Mouse (Mus musculus) CD4-positive, CD25-positive, alpha-beta regulatory T cell, adult 2 months (primary cell): ENCODE results near the gene Dhdds.

ENCODE experiments used
- DNase-seq: peaks from one replicate; pipeline ENCODE4 v3.0.0-alpha.2; 2012; ENCODE audit warnings: low read depth, low spot score

The Dhdds gene

GRCm38 (mm10) chr4:133956358-133956757, 44.4 kb downstream of the Dhdds start:
- DNase-seq, result no peak

GRCm38 (mm10) chr4:133946736-133947135, 54.0 kb downstream of the Dhdds start:
- DNase-seq, result no peak

- no peak for DNase-seq
Measured at GRCm38 (mm10) chr4:133943791-133944190, 56.9 kb downstream of the Dhdds start.

- no peak for DNase-seq
Measured at GRCm38 (mm10) chr4:133942679-133943078, 58.0 kb downstream of the Dhdds start.

GRCm38 (mm10) chr4:133941576-133941975, 59.1 kb downstream of the Dhdds start:
- DNase-seq, result no peak

GRCm38 (mm10) chr4:133940386-133941260, 60.1 kb downstream of the Dhdds start:
- DNase-seq, result no peak

- DNase-seq, result no peak
Measured at GRCm38 (mm10) chr4:133938077-133938476, 62.6 kb downstream of the Dhdds start.

GRCm38 (mm10) chr4:133931785-133932184, 68.9 kb downstream of the Dhdds start:
- DNase-seq, result no peak

- DNase-seq, result peak; percentile 47
Measured at GRCm38 (mm10) chr4:133931349-133931748, 69.4 kb downstream of the Dhdds start.

GRCm38 (mm10) chr4:133929278-133929670, 71.4 kb downstream of the Dhdds start:
- no peak for DNase-seq

GRCm38 (mm10) chr4:133928576-133929277, 72.0 kb downstream of the Dhdds start:
- peak; percentile 19 for DNase-seq

- no peak for DNase-seq
Measured at GRCm38 (mm10) chr4:133925204-133925603, 75.5 kb downstream of the Dhdds start.

- no peak for DNase-seq
Measured at GRCm38 (mm10) chr4:133923743-133924142, 77.0 kb downstream of the Dhdds start.
